Mouse (Mus musculus) liver, embryonic 14.5 days (tissue): Measurements from ENCODE around the gene Prex1. TPM values are rescaled to one million over a fixed set of nuclear protein-coding genes. Genes with fewer than 3 reads are reported as not detected.

Experiments
- ATAC-seq: fragments of 200-750 bp; cut with Nextera tagmentation; 2 replicates; pipeline ENCODE4 v1.8.0; 2017; ENCODE audit warnings: moderate number of reproducible peaks, mild to moderate bottlenecking, moderate library complexity; ENCODE audit not compliant: insufficient read depth
- DNase-seq, 3 experiments: peaks; one replicate each; pipeline ENCODE4 v3.0.0-alpha.2; 2012 to 2013; ENCODE audit warnings: low read depth in 3 of 3, low spot score in 3 of 3
- H3K27ac ChIP-seq: fragments of 300-500 bp; sonication (generic); 2 replicates; pipeline ENCODE4 v1.5.1; 2014; ENCODE audit warnings: moderate library complexity, mild to moderate bottlenecking, control low read depth, inconsistent platforms
- H3K27me3 ChIP-seq: fragments of 300-500 bp; sonication (generic); 2 replicates; pipeline ENCODE4 v1.6.1; 2014; ENCODE audit warnings: mild to moderate bottlenecking, low read length, moderate library complexity; ENCODE audit not compliant: control insufficient read depth, insufficient read depth
- H3K36me3 ChIP-seq: fragments of 300-500 bp; sonication (generic); replicated peaks from 2 replicates; pipeline ENCODE4 v1.6.1; 2014; ENCODE audit warnings: low read depth; ENCODE audit not compliant: control insufficient read depth, insufficient read depth
- H3K4me1 ChIP-seq, 2 experiments: fragments of 200-500 bp in 1 of 2; fragments of 300-500 bp in 1 of 2; sonication (generic) in 1 of 2; replicated peaks; 2 replicates each; pipeline ENCODE4 v1.6.1; 2012 to 2014; ENCODE audit warnings: antibody characterized with exemption in 1 of 2, inconsistent platforms in 1 of 2, low read length in 1 of 2; ENCODE audit not compliant: control insufficient read depth in 2 of 2, insufficient read depth in 2 of 2
- H3K4me2 ChIP-seq: fragments of 300-500 bp; sonication (generic); 2 replicates; pipeline ENCODE4 v1.6.1; 2014; ENCODE audit warnings: low read depth, mild to moderate bottlenecking, control low read depth, moderate library complexity
- H3K4me3 ChIP-seq, 2 experiments: fragments of 200-500 bp in 1 of 2; fragments of 300-500 bp in 1 of 2; sonication (generic) in 1 of 2; 2 replicates each; pipeline ENCODE4 v1.5.1; 2012 to 2014; ENCODE audit warnings: low read depth in 2 of 2, low read length in 2 of 2, mild to moderate bottlenecking in 2 of 2, control low read depth in 1 of 2, inconsistent platforms in 1 of 2, moderate library complexity in 1 of 2; ENCODE audit not compliant: insufficient read depth in 1 of 2
- H3K9ac ChIP-seq: fragments of 300-500 bp; sonication (generic); replicated peaks from 2 replicates; pipeline ENCODE4 v1.6.1; 2014; ENCODE audit warnings: mild to moderate bottlenecking, control low read depth, moderate library complexity
- H3K9me3 ChIP-seq: fragments of 300-500 bp; sonication (generic); 2 replicates; pipeline ENCODE4 v1.6.1; 2016; ENCODE audit warnings: low read length, mixed read lengths; ENCODE audit not compliant: control insufficient read depth
- CTCF ChIP-seq: IDR thresholded peaks from 2 replicates; pipeline ENCODE4 v1.5.1; 2016; ENCODE audit warnings: antibody characterized with exemption, low read depth, control low read depth
- EP300 ChIP-seq: IDR thresholded peaks from 2 replicates; pipeline ENCODE4 v1.6.1; 2016; ENCODE audit warnings: antibody characterized with exemption, low read depth
- WGBS: fragments of 180-500 bp; shearing (Covaris S2); extraction: QIAGEN DNeasy Blood & Tissue Kit; methylation state at CpG from one replicate; pipeline ENCODE4 v1.1.7; 2014; ENCODE audit not compliant: insufficient replicate concordance; 5-methylcytosine and 5-hydroxymethylcytosine counted together
- polyA plus RNA-seq, 2 experiments: library from polyadenylated mRNA; depleted of rRNA in 1 of 2; stranded (reverse) in 1 of 2; unstranded in 1 of 2; fragments of >200 nt; fragmentation: Nextera tagmentation in 1 of 2; extraction: Ambion mirVana in 1 of 2; gene quantifications; 2 replicates each; pipeline versions ENCODE4 v1.2.1 to v1.2.3; 2012 to 2014

Prex1 gene
- polyA plus RNA-seq, 2 experiments = 9.2 to 10.0 TPM

DNA sequence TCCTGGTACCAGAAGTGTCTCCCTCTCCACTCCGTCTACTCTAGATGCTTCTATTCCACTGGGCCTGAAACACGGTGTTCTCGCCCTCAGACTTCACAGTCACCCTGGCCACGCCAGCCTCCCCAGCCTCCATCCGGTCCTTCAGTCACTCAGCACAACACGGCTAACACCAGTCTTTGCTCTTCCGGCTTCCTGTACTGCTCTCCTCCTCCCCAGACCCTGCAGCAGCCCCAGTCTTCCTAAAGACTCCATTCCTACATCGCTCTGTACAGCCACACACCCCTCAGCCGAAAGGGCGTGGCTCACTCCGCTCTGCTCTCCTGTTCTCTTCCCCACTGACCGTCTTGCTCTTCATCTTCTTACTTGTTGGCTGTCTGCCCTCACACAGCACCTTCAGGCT lies 39.7 kb downstream of the Prex1 start:
- H3K9me3 ChIP-seq = no peaks in the 10 kb centered on the region
- DNase-seq = no peak
- no peak overlapping the region for H3K4me2 ChIP-seq
- H3K27me3 ChIP-seq = no peaks in the 10 kb centered on the region
- H3K27ac ChIP-seq = no peak overlapping the region
- H3K4me1 ChIP-seq = peaks cover 0 to 2% of the 10 kb centered on the region in 2 experiments; a peak in 2 of 4 replicates
- H3K36me3 ChIP-seq = no peaks in the 10 kb centered on the region
- ATAC-seq = no peak
- no peak overlapping the region for H3K9ac ChIP-seq
- H3K4me3 ChIP-seq = no peak overlapping the region
- TF ChIP-seq EP300 (no peak), CTCF (no peak)
- WGBS = 65% methylated on average over 12 of the region's 12 CpGs

GRCm38 (mm10) chr2:166672171-166672965 lies 41.3 kb downstream of the Prex1 start:
- 56% methylated on average over 14 of the region's 14 CpGs for WGBS
- Histone ChIP-seq H3K4me1 (peaks cover 0 to 2% of the 10 kb centered on the region in 2 experiments; a peak in 2 of 4 replicates), H3K4me3 (no peak overlapping the region), H3K36me3 (no peaks in the 10 kb centered on the region), H3K27ac (no peak overlapping the region), H3K4me2 (no peak overlapping the region), H3K9me3 (no peaks in the 10 kb centered on the region), H3K27me3 (no peaks in the 10 kb centered on the region), H3K9ac (no peak overlapping the region)
- ATAC-seq = no peak
- no peak for DNase-seq
- TF ChIP-seq CTCF = no peak
- no peak for TF ChIP-seq EP300

- no peaks in the 10 kb centered on the region for H3K9me3 ChIP-seq
- DNase-seq = no peak
- no peak overlapping the region for H3K9ac ChIP-seq
- no peak for TF ChIP-seq CTCF
- no peak for TF ChIP-seq EP300
- H3K4me3 ChIP-seq = no peak overlapping the region
- no peak for ATAC-seq
- no peaks in the 10 kb centered on the region for H3K27me3 ChIP-seq
- H3K27ac ChIP-seq = no peak overlapping the region
- H3K4me2 ChIP-seq = no peak overlapping the region
- no peaks in the 10 kb centered on the region for H3K36me3 ChIP-seq
- 73% methylated on average over 14 of the region's 14 CpGs for WGBS
- peaks cover 0 to 2% of the 10 kb centered on the region in 2 experiments; a peak in 3 of 4 replicates for H3K4me1 ChIP-seq
These were observed 42.0 kb downstream of the Prex1 start for GRCm38 (mm10) chr2:166671614-166672013.

GRCm38 (mm10) chr2:166671019-166671418 lies 42.6 kb downstream of the Prex1 start:
- H3K27ac ChIP-seq = no peak overlapping the region

GRCm38 (mm10) chr2:166669922-166670321 lies 43.7 kb downstream of the Prex1 start:
- no peak overlapping the region for H3K9ac ChIP-seq
- 76% methylated on average over 9 of the region's 9 CpGs for WGBS
- ATAC-seq = no peak
- H3K4me3 ChIP-seq = no peak overlapping the region
- no peak for DNase-seq
- TF ChIP-seq CTCF (no peak), EP300 (no peak)
- no peaks in the 10 kb centered on the region for H3K9me3 ChIP-seq
- no peak overlapping the region for H3K4me2 ChIP-seq
- no peaks in the 10 kb centered on the region for H3K27me3 ChIP-seq
- no peaks in the 10 kb centered on the region for H3K36me3 ChIP-seq
- H3K4me1 ChIP-seq = peaks cover 13 to 18% of the 10 kb centered on the region in 2 experiments
- no peak overlapping the region for H3K27ac ChIP-seq

More at GRCm38 (mm10) chr2:166671019-166671418, 42.6 kb downstream of the Prex1 start:
- 38% methylated on average over 8 of the region's 8 CpGs for WGBS
- no peaks in the 10 kb centered on the region for H3K27me3 ChIP-seq
- TF ChIP-seq CTCF (no peak), EP300 (no peak)
- no peak overlapping the region for H3K4me2 ChIP-seq
- H3K9me3 ChIP-seq = no peaks in the 10 kb centered on the region
- H3K4me1 ChIP-seq = peaks cover 2 to 8% of the 10 kb centered on the region in 2 experiments
- no peaks in the 10 kb centered on the region for H3K36me3 ChIP-seq
- no peak overlapping the region for H3K9ac ChIP-seq
- H3K4me3 ChIP-seq = no peak overlapping the region
- no peak for ATAC-seq
- no peak for DNase-seq
